Mouse (Mus musculus) gastrocnemius, postnatal 25 days (tissue): Measurements from ENCODE around the gene Iah1. TPM values are rescaled to one million over a fixed set of nuclear protein-coding genes. Genes with fewer than 3 reads are reported as not detected.
A peak's percentile ranks its signal among the peaks of the same experiment; 100 is the strongest.

Experiments used
- DNase-seq: peaks from one replicate; pipeline ENCODE4 v3.0.0; 2022
- long read RNA-seq, 2 experiments: library from polyadenylated mRNA; stranded (forward); transcript quantifications; one replicate each; pipeline ENCODE4 v2.0.0; 2021
- total RNA-seq, 2 experiments: library from RNA; stranded (reverse); gene quantifications; 1 replicate in 1 of 2; 2 replicates in 1 of 2; pipeline ENCODE4 v1.2.3; 2021

The Iah1 gene
- 10 to 100 TPM in 1 of 2 experiments, 1 to 10 TPM in 1; 3.7 to 10.9 TPM for total RNA-seq
- long read RNA-seq, experiment 1, partial matches to known transcripts: 0 of 7 reads
- long read RNA-seq, experiment 1, other reads (novel, unspliced or antisense): 3 of 7 reads
- long read RNA-seq, experiment 2, transcript Iah1-201 (6 exons, 1,141 nt): major isoform, 7 of 9 reads
- long read RNA-seq, experiment 2, partial matches to known transcripts: 0 of 9 reads
- long read RNA-seq, experiment 2, other reads (novel, unspliced or antisense): 2 of 9 reads

DNA sequence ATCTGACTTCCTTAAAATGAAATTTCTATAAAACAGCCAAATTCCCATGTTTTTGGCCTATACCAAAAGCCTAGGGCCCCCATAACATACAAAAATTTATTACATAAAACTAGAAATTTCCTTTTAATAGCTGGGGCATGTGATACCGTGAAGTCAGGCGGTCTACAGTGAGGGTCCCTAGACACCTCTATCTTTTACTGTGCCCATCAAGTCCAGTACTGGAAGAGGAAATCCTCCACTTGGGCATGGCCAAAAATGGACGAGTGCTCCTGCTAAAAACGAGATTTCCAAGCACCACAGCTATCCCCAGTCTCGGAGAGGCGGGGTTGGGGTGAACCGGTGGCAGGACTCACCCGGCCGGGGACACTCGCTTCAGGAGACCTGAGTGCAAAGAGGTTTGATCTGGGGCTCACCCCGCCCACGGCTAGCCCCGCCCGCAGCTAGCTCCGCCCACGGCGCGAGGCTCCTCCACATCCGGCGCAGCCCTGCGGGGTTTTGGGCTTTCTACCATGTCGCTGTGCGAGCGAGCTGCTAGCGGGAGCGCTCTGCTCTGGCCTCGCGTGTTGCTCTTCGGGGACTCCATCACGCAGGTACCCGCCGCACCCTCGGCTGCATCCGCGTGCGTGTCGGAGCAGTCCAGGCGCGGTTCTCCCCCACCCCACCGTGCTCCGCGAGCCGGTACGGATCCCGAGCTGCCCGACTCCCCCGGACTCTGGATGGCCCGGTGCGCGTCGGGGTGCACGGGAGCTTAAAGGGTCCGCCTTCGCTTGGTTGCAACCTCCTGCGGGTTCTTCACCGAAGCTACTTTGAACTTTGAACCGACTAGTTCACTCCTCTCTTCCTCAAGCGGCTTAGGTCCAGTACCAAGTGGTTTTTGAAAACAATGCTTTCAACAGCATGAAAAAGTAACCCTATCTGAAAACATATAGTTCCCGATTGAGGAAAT, at the start of gene Iah1:
TSS of gene Iah1 (plus strand) at position 467 of the 946 bp plus-strand sequence.
- peak; percentile 81 for DNase-seq

DNA sequence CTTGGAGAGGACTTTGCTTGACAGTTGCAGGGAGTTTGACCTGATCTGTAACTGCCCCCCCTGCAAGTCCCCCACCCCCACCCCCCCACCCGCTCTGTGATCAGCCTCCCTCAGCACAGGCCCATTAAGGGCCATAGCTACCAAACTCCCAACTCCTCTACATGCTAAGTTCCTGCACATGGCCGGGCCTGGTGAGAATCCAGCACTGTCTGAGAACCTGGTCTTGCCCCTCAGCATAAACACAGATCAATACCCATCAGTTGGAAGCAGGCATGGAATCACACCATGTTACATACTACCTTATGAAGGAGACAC, 49.4 kb upstream of the Iah1 start:
- DNase-seq: no peak

DNA sequence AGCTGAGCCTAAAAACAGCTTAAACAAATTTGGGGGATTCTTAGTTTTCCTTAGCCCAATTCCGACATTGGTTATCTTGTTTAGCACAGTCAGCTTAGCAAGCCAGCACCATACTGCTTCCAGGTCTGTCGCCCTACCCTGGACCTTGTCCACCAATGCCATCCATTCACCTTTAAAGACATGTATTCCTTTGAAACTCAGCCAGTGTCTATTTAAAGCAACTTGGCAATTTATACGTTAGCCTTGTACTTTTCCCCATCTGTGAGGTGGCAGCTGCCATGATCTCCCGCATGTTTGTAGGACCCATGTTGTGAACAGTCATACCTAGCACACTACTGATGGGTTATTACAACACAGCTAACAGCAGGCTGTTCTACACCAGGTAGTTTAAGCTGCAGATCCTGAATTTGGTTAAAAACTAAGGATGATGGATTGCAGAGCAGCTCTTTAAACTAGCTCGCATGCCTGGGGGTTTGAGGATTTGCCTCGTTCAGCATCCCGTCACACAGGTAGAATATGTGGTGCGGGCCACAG, 48.0 kb upstream of the Iah1 start:
- no peak for DNase-seq

DNA sequence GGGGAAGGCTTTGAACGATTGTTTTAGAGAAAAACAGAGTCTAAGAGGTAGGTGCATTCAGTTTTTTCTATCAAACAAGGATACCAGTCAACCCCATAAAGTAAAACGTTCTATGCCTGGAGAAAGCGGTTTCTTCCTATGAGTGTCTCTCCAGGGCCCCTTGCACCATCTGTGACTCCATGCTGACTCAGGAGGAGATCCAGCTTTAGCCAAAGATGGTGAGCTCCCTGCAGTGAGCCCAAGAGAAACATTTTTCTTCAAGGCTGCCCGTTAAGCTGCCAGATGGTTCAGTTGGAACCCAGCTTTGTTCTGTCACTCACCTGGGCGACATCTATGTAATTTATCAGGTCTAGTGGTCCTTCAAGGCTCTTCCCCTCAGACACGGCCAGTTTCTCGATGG, 41.7 kb upstream of the Iah1 start:
- no peak for DNase-seq

DNA sequence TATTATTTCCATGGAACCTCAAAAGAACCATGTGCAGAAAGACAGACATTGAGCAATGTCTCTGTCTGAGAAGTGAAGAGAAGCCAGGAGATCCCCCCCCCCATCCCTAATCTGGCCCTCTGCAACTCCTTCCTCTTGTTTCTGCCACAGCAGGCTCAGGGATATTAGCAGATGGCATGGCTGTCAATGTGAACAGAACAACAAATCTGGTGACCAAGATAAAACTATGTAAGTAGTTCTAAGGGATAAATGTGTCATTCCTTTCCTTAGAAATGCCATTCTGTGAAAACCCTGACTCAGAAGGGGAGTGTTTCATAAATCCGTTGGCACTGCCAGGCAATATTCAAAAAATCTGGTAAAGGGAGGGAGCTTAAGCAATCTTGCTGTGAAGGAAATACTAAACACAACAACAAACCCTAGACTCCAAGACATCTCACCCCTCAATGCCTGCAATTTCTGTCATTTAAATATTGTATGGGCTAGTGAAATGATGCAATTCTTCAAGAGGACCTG, 38.8 kb upstream of the Iah1 start:
- DNase-seq: no peak

DNA sequence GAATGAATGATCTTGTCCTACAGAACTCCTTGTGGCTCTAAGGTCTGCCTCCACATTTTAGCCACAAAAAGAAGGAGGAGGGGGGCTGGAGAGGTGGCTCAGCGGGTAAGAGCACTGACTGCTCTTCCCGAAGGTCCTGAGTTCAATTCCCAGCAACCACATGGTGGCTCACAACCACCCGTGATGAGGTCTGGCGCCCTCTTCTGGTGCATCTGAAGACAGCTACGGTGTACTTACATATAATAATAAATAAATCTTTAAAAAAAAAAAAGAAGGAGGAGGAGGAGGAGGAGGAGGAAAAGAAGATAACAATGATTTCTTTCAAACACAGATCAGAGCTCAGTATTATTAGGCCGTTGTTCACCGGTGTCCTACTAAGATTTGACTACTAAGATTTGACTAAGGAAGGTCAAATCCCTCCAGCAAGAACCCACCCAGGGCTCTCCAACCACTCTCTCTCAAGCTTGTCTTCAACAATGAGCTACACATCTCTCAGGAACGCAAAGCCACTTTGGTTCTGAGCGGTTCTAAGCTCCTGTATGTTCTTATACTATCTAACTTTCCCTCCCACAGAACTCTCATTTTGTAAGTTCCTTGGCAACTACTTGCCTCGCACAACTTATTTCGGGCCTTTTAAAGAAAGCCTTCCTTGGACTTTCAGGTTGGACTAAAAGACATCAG, 31.3 kb upstream of the Iah1 start, which contains the start of gene Cpsf3:
TSS of gene Cpsf3 (plus strand) at position 631 of the 681 bp plus-strand sequence.
- no peak for DNase-seq

DNA sequence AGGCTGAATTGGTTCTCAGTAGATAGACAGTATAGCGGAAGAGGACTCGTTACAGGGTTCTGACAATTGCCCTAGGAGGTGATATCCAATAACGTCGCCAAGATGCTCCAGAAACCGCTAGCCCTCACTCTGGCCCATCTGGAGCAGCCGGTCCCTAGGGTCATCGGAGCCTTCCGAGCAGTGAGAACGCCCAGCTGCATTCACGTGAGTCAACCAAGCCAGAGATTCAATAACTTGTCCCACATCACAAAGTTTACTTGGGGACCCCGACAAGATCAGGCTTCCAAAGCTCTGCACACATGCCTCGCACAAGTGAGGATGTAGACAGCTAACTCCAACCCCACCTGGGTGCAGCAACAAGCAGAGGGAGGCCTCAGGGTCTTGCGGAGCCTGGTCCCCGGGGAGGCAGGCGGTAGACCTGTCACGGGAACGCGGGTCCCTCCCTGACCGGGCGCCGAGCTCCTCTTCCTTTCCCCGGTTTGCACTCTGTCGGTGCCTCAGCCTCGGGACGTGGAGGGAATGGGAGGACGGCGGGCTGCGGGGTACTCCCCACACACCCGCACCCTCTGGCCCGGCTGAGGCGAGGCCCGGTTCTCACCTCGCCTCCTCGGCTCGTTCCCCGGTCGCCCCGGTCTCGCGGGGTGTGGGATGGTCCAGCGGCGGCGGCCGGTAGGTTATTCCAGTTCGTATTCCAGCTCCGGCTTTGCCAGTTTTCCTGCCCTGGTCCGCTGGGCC, 30.5 kb upstream of the Iah1 start:
- DNase-seq: no peak

DNA sequence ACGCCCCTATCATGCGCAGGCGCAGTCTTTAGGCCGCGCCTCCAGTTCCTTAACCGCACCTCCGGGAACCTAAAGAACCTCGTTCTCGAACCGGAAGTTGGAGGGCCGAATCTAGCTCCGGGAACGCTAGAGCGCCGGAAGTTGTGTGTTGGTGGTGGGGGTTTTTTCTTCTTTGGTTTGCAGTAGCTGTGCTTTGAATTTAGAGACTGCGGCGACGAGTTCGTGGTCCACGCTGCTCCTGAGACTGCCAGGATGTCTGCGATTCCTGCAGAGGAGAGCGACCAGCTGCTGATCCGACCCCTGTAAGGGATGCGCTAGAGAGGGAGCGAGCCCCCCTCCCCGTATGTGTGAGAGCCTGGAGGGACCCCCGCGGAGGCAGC, 30.0 kb upstream of the Iah1 start, which contains the start of gene Itgb1bp1:
TSS of gene Itgb1bp1 (minus strand) at position 42 of the 380 bp plus-strand sequence.
- peak; percentile 97 for DNase-seq

DNA sequence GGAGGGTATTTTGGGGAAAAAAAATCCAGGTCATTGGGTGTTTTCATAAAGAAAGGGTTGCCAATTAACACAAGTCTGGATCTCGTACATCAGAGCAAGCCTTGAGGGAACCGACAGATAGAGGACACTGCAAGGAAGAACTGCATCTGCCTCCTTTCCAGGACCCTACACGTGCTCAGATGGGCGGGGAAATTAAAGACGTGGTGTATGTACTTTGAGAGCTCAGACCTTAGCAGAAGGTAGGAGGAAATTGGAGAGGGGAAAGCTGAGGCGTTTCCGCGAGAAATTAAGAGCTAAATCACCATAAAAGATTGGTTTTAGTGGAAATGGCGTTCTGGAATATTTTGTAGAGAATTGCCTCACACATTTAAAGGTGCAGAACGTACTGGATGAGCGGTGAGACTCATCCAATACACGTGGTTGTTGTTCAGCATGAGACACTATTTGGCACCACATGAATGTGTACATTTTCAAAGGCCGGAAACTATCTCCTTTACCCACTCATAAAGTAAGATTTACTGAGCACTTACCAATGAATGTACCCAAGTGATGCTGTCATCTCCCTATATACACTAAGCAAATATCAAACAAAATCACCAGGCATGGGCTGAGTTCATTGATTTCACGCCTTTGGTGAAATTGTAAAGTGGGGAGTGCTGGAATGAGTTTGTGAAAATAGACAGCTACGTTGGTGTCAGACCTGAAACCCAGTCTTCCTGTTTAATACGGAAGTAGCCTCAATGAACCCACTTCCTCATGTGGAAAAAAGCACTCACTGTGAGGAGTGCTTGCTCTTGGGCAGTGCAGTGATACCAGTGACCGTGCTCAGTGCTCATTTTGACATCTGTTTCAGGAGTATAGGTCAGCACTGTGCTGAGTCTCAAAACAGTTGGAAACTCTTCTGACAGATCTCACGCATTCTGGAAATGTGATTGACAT, 29.2 kb upstream of the Iah1 start:
- no peak for DNase-seq

DNA sequence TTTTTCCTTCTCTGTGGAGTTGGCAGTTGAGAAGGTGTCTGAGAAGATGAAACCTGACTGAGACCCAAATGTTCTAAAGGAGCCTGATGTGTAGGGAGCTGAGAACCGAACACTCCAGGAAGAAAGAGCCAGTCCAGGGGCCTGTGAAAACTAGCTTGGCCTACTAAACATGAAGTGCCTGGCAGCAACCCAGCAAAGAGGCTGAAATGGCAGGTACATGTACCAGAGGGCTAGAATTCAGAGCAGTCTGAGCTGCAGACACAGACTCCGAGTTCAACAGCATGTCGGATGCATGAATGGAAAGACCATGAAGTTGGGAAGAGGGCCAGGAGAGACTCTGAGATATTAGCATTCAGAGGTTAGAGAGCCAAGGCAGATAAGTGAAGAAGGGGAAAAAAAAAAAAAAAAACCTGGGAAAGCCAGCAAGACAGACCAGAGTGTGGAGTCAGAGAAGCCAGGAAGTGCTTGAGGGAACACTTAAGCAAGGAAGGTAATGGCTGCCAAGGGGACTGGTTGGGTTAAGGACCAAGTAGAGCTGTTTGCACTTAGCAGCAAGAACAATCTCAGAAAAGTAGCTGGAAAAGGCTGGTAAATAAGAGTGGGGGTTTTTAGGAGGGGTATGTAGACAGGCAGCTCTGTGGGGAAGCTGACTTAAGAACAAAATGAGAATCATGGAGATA, 27.3 kb upstream of the Iah1 start:
- no peak for DNase-seq

DNA sequence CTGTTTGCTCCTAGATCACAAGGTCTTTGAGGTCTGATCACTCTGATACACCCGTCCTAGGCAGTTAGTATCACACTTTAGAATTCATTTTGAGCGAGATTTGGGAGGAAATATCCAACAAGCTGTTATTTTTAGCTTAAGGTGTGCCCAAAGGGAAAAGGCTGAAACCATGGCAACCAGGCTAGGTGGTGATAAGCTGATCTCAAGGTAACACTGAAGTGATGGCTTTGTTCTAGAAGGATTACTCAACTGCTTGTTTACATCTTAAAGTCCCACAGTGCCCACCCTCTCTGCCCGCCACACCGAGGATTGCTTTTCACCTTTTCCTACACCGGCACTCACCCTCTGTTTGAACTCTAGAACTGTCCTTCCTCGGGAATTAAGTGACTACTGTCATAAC, 26.5 kb upstream of the Iah1 start:
- DNase-seq: no peak

DNA sequence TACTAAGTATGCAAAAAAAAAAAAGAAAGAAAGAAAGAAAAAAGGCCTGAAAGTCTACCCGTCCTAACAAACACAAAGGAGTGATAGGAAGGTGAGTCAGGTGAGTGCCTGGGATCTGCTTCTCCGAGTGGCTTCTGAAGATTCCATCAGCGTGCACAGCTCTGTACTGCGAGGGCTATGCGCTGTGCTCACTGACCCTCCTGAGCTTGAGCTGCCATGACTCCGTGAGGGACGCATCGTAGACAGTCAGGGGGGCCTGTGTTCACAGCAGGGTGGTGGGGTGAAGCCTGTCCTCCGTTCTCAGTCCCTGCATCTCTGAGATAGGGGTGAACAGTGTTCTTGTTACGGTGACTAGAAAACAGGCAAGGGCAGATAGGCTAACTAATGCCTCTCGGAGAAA, 17.3 kb upstream of the Iah1 start:
- DNase-seq: no peak

DNA sequence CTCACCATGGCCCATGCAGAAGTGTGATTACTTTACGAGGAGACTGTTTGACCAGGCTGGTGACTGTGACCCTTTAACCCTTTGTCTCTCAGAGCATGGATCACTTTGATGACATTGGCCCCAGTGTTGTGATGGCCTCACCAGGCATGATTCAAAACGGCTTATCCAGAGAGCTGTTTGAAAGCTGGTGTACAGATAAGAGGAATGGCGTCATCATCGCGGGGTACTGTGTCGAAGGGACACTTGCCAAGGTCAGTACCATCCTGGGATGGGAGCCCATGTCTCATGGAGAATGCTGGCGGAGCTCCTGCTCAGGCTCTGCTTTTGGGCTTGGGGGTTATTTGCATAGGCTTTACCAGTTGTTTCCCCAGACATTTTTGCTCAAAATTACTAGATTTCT, 14.9 kb upstream of the Iah1 start:
- no peak for DNase-seq

DNA sequence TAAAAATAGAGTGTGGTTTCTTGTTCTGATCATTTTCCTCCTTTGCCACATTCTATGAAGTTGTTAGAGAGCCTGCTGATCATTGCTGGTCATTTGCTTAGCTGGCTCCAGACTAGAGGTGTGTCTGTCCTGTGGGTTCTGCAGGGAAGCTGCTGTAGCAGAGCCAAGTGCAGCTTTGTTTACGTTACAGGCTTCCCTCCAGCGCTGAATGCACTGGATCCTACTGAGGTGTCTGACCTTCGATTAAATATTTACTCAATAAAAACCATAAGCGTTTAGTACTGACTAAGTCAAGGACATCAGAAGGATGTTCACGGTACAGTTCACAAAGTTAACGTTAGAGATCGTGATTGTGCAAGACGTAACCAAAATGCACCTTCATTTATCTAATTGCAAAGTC, 14.3 kb upstream of the Iah1 start:
- DNase-seq: no peak

DNA sequence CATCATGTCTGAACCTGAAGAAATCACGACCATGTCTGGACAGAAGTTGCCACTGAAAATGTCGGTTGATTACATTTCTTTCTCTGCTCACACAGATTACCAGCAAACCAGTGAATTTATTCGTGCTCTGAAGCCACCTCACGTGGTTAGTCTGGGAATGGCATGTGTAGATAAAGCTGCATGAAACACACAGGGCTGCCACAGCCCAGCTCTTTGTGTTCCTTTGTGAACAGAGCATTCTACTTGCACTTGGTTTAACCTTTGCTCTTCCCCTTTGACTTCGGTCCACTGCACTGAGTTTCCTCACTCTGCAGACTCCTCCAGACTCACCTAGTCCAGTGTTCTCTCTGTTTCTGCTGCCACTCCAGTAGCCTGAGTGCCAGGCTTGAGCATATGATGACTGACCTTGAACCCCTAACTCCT, 13.8 kb upstream of the Iah1 start:
- DNase-seq: no peak

DNA sequence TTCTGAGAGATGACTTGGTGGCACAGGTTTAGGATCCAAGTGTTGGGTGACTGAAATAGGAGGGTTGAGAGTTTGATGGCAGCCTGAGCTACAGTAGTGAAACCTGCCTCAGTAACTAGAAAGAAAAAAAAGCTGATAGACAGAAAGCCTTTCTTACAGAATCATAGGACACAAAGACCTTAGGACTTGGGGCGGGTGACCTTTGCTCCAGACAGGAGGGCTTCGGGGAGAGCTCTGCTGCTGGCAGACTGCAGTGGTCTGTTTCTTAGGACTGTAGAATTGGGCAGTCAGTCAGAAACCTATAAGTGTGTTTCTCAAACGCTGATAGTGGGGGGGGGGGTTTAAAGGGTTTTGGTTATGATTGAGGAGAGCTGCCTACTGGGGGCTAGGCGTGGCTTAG, 10.4 kb upstream of the Iah1 start:
- DNase-seq: no peak

DNA sequence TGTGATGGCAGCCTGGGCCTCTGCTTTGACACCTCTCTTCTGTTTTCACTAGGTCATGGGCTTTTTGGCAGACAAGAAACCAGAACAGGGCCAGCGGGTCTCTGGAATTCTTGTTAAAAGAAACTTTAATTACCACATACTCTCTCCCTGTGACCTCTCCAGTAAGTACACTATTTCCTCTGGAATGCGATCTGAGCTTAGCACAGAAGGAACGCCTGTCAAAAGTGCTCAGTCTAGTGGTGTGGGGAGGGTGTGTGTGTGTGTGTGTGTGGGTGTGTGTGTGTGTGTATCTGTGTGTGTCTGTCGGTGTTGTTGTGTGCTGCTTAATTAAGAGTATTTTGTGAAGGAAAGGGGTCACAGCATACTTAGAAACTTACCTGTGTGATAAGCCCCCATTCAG, 9.5 kb upstream of the Iah1 start:
- DNase-seq: no peak

DNA sequence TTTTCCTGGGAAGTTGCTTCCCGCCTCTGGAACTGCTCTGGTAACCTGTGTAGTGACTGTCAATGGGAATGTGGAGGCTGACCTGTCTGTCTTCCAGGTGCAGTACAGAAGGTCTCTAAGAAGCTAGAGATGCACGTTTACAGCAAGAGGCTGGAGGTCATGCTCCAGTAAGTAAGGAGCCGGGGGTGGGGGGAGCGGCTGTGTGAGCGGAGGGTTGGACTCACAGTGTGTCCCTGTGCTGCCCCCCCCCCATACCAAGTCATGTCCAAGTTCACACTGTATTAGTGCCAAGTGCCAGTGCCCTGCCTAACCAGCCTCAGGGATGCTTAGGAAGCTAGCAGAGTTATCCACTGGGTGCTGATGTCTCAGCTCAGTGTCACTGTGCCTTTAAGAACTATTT, 4.0 kb upstream of the Iah1 start:
- no peak for DNase-seq

DNA sequence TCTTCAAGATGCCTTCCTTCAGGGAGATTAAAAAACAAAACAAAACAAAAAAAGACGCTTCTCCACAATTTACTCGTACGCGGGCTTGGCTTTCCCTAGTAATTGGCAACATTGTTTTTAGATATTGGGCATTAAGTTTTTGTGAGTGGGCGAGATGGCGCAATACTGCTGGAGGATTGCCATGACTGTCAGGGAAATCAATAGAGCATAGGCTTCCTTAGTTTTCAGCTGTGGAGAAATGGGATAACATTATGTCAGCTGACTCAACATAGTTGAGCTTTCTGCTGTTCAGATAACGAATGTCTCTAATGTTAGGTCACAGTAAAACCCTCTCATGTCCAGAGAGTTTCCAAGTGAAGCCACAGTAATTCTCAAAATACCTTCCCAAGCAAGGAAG, 678 bp downstream of the Iah1 start:
- DNase-seq: peak; percentile 30
